Mouse (Mus musculus) yolk sac, embryonic 10.5 days (tissue): ENCODE results near the gene Atp8b5.

Experiments
- DNase-seq: peaks from one replicate; pipeline ENCODE4 v3.0.0-alpha.2; 2017; ENCODE audit warnings: low spot score

Atp8b5 gene

DNA sequence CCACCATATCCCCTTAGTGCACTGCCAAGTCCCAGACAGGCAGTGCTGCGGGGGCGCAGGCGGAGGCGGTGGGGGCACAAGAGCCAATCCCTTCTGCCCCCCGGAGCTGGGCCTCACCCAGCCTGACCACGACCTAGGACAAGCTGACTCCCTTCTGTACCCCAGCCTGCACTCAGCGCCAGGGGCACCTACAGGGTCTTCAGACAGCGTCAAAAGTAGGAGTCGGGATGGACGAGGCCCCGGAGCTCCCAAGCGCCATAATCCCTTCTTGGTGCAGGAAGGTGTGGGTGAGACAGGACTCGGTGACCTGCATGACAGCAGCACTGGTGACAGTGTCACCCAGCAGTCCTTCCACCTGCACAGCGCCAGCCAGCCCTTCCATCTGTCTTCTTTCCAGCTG is 147.8 kb downstream of the Atp8b5 start:
- no peak for DNase-seq

DNA sequence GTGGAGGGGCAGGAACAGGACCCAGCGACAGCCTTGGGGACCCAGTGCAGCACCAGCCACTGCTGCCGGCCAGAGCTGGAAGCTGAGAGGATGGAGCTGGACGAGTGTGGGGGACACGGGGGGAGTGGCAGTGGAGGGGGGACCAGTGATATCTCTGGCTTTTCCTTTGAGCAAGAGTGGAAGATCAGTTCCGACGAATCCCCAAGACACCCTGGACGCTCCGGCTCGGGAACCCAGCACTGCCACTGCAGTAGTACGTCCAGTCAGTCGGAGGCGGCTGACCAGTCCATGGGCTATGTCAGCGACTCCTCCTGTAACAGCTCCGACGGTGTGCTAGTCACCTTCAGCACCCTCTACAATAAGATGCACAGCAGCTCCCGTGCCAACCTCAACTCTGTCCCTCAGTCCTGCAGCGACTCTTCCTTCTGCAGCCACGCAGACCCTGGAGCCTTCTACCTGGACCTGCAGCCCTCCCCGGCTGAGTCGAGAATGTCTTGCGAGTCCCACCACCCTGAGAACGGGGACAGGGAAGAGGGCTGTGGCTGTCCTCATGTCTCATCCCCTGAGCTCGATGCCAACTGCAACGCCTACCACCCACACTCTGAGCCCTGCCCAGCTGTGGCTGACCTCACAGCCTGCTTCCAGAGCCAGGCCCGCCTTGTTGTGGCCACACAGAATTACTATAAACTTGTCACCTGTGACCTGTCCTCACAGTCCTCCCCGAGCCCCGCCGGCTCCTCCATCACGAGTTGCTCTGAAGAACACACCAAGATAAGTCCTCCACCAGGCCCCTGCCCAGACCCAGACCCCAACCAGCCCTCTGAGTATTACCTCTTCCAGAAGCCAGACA is 148.5 kb downstream of the Atp8b5 start:
- DNase-seq = no peak

DNA sequence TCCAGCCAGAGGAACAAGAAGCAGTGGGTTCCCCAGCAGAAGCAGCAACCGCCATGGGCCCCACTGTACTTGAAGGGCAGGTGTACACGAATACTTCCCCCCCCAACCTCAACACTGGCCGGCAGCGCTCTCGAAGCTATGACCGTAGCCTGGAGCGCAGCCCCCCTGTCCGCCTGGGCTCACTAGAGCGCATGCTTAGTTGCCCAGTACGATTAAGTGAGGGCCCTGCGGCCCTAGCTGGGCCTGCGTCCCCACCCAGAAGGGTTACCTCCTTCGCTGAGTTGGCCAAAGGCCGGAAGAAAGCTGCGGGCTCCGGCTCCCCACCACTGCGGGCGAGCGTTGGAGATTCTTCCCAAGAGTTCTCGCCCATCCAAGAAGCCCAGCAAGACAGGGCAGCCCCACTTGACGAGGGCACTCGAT is 149.1 kb downstream of the Atp8b5 start:
- no peak for DNase-seq

DNA sequence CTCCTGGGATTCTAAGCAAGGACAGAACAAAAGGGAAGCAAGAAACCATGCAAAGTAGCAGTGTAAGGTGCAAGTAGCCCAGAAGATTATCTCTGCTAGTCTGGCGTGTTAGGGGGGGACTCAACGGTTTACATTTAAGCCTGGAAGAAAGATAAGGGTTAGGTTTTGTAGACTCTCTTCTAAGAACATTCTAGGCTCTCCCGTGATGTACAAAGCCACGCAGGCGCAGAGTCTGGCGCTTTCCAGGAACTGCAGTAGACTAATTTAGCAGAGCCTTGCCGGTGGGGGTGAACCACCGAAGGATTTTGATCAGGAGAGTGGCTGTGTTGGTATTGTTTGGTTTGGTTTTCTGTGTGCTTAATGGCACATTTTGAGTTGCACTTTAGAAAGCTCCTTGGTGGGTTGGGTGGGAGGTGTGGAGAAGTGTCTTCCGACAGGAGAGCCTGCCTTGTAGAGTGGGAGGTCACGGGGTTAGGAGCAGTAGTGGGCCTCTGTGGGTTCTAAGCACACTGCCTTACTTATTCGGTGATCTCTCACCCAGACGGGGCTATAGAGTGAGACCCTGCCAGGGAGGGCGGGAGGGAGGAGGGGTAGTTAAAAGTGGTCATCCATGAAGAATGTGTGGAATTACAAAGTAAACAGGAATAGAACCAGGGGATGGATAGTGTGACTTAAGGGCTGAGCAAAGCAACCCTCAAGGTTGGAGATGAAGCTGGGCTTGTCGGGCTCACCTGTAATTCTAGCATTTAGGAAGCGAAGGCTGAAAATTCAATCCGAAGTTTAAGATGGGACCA is 150.5 kb downstream of the Atp8b5 start:
- peak; percentile 68 for DNase-seq

DNA sequence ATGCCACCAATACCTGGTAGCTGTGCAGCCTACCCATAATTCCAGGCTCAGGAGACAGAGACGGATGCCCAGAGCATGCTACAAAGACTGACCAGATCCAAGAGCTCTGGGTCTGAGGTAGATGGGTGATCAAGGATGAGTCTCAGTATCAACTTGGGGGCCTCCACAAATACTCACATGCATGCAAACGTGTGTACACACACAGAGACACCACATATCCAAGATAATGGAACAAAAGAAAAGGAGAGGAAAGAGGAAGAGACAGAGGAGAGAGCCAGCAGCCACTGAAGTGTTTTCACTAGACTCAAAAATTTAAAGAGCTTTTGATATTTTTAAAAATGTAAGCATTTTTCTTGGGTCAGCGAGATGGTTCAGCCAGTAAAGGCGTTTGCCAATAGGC is 151.5 kb downstream of the Atp8b5 start:
- DNase-seq = no peak

DNA sequence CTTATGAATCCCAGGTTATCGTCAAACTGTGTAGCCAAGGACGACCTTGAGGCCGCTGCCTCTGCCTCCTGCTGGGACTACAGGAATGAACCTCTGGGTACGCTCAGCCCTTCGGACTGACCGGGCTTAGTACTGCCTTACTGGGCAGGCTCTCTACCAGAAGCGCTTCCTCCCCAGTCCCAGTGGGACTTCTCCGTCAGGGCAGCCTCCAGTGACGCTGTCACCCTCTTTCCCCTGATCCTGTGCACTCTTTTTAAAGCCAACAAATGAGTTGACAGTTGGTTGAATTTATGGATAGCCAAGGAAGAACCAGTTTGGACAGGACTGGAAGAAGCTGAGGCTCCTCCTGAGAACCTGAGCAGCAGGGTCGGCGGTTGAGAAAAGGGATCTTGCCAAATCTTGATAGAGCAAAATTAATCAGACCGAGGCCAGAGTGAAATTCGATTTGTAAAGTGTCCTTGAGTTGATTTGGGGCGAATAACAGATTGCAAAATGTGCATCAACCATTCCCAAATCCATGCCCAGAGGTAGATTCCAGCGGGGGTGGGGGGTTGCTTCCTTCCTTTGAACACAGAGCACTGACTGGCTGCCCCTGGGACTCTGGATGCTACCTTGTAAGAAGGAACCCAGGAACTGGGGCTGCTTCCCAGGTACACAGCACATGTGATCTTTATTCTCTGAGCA is 152.2 kb downstream of the Atp8b5 start:
- DNase-seq = no peak

DNA sequence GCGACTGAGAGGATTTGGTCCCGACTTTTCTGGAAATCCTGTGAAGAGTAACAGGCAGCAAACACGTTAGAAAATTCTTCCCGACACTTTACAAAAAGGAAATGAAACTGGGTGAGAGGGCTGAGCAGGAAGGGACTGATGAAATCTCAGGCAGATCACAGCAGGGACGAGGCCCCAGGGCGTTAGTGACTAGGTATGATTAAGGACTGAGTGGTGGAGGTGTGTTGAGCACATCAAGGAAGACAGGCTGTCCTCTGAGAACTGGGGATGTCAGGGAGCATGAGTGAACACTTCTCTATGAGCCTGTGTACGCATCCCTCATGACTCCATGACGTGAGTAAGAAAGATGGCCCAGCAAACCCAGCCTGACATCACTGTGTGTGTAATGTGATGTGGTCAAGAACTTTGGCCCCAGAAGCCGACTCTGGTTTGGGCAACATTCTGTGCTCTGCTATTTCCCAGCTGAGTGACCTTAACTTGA is 152.9 kb downstream of the Atp8b5 start:
- DNase-seq = no peak

DNA sequence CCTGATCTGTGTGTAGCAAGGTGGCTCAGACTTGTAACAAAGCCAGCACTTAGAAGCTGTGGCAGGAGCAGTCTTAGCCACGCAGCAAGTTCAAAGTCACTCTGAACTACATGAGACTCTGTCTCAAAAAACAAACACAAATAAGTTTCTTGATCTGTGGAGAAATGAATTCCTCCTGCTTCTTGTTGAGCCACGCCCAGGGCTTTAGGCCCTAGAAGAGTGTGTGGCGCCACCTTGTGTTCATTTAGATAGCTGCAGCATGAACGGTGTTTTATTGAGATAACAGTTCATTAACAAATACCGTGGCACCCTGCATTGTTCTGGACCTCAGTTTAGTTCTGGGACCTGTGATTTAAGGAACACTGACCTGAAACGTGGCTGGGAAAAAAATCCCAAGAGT is 153.3 kb downstream of the Atp8b5 start:
- DNase-seq = peak; percentile 66

DNA sequence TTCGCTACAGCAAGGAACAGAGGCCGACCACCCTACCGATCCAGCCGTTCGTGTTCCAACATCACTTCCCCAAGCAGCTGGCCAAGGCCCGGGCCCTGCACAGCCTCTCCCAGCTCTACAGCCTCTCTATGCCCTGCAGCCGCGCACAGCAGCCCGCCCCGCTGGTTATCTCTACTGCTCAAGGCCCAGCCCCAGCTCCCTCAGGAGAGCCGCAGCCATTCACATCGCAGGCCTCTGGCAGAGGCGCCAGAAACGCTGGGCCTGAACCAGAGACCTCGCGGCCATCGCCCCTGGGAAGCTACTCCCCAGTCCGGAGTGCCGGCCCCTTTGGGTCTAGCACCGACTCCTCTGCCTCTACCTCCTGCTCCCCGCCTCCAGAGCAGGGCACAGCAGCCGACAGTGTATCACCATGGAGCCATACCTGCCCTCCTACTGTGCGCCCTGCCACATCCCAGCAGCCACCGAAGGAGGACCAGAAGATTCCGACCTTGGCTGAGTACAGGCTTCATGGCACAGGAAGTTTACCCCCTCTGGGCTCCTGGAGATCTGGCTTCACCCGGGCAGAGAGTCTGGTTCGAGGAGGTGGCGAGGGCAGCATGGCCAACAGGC is 154.8 kb downstream of the Atp8b5 start:
- no peak for DNase-seq
